Mouse (Mus musculus): ENCODE data around the gene Rpl9-ps1. TPM values are rescaled to one million over a fixed set of nuclear protein-coding genes. Genes with fewer than 3 reads are reported as not detected.

Rpl9-ps1 gene
- total RNA-seq, 1 experiment from 2014 or later = not detected

GRCm38 (mm10) chr11:83595669-83596455 is 49.6 kb downstream of the Rpl9-ps1 start:
- ATAC-seq (replicated peaks in 1 of 2; ENCODE audit: insufficient read depth in 1 of 2, low FRiP score in 2 of 2, low TSS enrichment in 1 of 2, low read depth in 1 of 2, poor library complexity in 2 of 2, severe bottlenecking in 2 of 2) = peak; percentile 42 to 46; a peak in 1 of 4 replicates

Other genes starting within 250 kb of the Rpl9-ps1 start
- gene Rasl10b, start 236.5 kb downstream of the Rpl9-ps1 start, total RNA-seq (2017) = not detected in 2 replicates
- gene Gas2l2, start 216.2 kb downstream of the Rpl9-ps1 start, total RNA-seq (2017) = not detected in 2 replicates
- 10.5 and 17.7 TPM in 2 replicates for gene 1700020L24Rik, start 207.9 kb downstream of the Rpl9-ps1 start, total RNA-seq (2017)
- gene Mmp28, start 182.6 kb downstream of the Rpl9-ps1 start, total RNA-seq (2017) = 1.4 and 2.4 TPM in 2 replicates
- gene Taf15, start 172.5 kb downstream of the Rpl9-ps1 start, total RNA-seq (2017) = 41.5 and 69.0 TPM in 2 replicates
- gene Heatr9, start 123.4 kb downstream of the Rpl9-ps1 start, total RNA-seq (2017) = not detected in 2 replicates
- 4.7 and 5.3 TPM in 2 replicates for gene Ccl5, start 115.1 kb downstream of the Rpl9-ps1 start, total RNA-seq (2017)
- 37.3 and 43.8 TPM in 2 replicates for gene Ccl9, start 67.0 kb downstream of the Rpl9-ps1 start, total RNA-seq (2017)
- gene Ccl6, start 52.5 kb downstream of the Rpl9-ps1 start, total RNA-seq (2017) = 6.3 and 33.4 TPM in 2 replicates
- gene Ccl3, start 3.7 kb upstream of the Rpl9-ps1 start, total RNA-seq (2017) = 333 and 445 TPM in 2 replicates
- 160 and 215 TPM in 2 replicates for gene Ccl4, start 17.0 kb upstream of the Rpl9-ps1 start, total RNA-seq (2017)
- gene Wfdc17, start 58.4 kb upstream of the Rpl9-ps1 start, total RNA-seq (2017) = 54.2 and 80.5 TPM in 2 replicates
- gene Wfdc18, start 63.4 kb upstream of the Rpl9-ps1 start, total RNA-seq (2017) = 6.6 and 15.4 TPM in 2 replicates
- gene Wfdc21, start 101.3 kb upstream of the Rpl9-ps1 start, total RNA-seq (2017) = 44.6 and 220 TPM in 2 replicates
- gene Heatr6, start 108.1 kb upstream of the Rpl9-ps1 start, total RNA-seq (2017) = 14.7 and 16.0 TPM in 2 replicates
- gene Hnf1b, start 204.4 kb upstream of the Rpl9-ps1 start, total RNA-seq (2017) = not detected in 2 replicates